ENCODE assay signal across 16 mouse cellular contexts in genomic region chr4:123298980-123299670, GRCm38 (mm10). TPM values are rescaled to one million over a fixed set of nuclear protein-coding genes. Genes with fewer than 3 reads are reported as not detected.
DNase-seq lines count a peak whose midpoint lies in the region; ATAC-seq and TF ChIP-seq lines count a peak whose summit lies in the region.
"Had no signal": no experiment of that assay in that cellular context is flagged by ENCODE, and none has a peak within 500 bp of the region (broad histone marks: within the 10 kb centered on the region; RNA-seq: fewer than 3 reads in every experiment).

No protein-coding gene starts in this region.

- peak; percentile 31; the same call in 1 of the 2 replicates for ATAC-seq in hindbrain, postnatal 0 days
- ATAC-seq in hindbrain, embryonic 14.5 days (ENCODE audit: low FRiP score): no peak
- ATAC-seq in heart, postnatal 0 days (ENCODE audit: insufficient read depth, low read depth): no peak; the same call in 1 of the 2 replicates
- ATAC-seq: activated CD4-positive, CD25-positive, alpha-beta regulatory T cell, adult 4 months; forebrain, postnatal 0 days had no signal

- no peak overlapping the region for H3K4me3 ChIP-seq in hindbrain, postnatal 0 days (ENCODE audit: low read length)
- no peak overlapping the region for H3K4me3 ChIP-seq in hindbrain, embryonic 14.5 days (replicated peaks; ENCODE audit: low read length)
- no peak overlapping the region for H3K4me3 ChIP-seq in heart, postnatal 0 days (ENCODE audit: low read depth, low read length)
- H3K4me3 ChIP-seq: liver, embryonic 15.5 days; neural tube, embryonic 12.5 days had no signal

- H3K4me2 ChIP-seq in hindbrain, postnatal 0 days (ENCODE audit: low read depth, low read length): no peak overlapping the region
- no peak overlapping the region for H3K4me2 ChIP-seq in hindbrain, embryonic 14.5 days (replicated peaks)
- H3K4me2 ChIP-seq in heart, postnatal 0 days (ENCODE audit: low read depth, low read length): no peak overlapping the region
- H3K4me2 ChIP-seq: liver, embryonic 15.5 days; neural tube, embryonic 12.5 days had no signal

- H3K4me1 ChIP-seq in hindbrain, postnatal 0 days (ENCODE audit: insufficient read depth, low read length): no peaks in the 10 kb centered on the region
- H3K4me1 ChIP-seq in hindbrain, embryonic 14.5 days (replicated peaks; ENCODE audit: control insufficient read depth, insufficient read depth, low read length): no peaks in the 10 kb centered on the region
- no peaks in the 10 kb centered on the region for H3K4me1 ChIP-seq in heart, postnatal 0 days (ENCODE audit: control insufficient read depth, insufficient read depth)
- H3K4me1 ChIP-seq: neural tube, embryonic 12.5 days had no signal

- H3K27me3 ChIP-seq in hindbrain, postnatal 0 days (ENCODE audit: insufficient read depth, low read length): no peaks in the 10 kb centered on the region
- H3K27me3 ChIP-seq in hindbrain, embryonic 14.5 days (ENCODE audit: control insufficient read depth, insufficient read depth, low read length): no peaks in the 10 kb centered on the region
- H3K27me3 ChIP-seq in heart, postnatal 0 days (ENCODE audit: control insufficient read depth, insufficient read depth, low read length): no peaks in the 10 kb centered on the region
- H3K27me3 ChIP-seq: liver, embryonic 15.5 days; neural tube, embryonic 12.5 days had no signal

- H3K9ac ChIP-seq in hindbrain, postnatal 0 days (replicated peaks; ENCODE audit: low read length): no peak overlapping the region
- no peak overlapping the region for H3K9ac ChIP-seq in hindbrain, embryonic 14.5 days
- H3K9ac ChIP-seq in heart, postnatal 0 days (replicated peaks; ENCODE audit: low read depth, low read length): no peak overlapping the region
- H3K9ac ChIP-seq: forebrain, postnatal 0 days; liver, embryonic 15.5 days; neural tube, embryonic 12.5 days had no signal

- TF ChIP-seq EP300 in heart, postnatal 0 days (IDR thresholded peaks at IDR 0.05; ENCODE audit: low read depth): no peak

- H3K36me3 ChIP-seq in hindbrain, postnatal 0 days (ENCODE audit: insufficient read depth, low read length): peaks cover 54% of the 10 kb centered on the region
- peaks cover 84% of the 10 kb centered on the region for H3K36me3 ChIP-seq in hindbrain, embryonic 14.5 days (replicated peaks; ENCODE audit: control insufficient read depth, insufficient read depth)
- peaks cover 83% of the 10 kb centered on the region for H3K36me3 ChIP-seq in heart, postnatal 0 days (replicated peaks; ENCODE audit: control insufficient read depth, insufficient read depth, low read length)

- TF ChIP-seq CTCF in hindbrain, postnatal 0 days (IDR thresholded peaks at IDR 0.05; ENCODE audit: low read depth): no peak
- TF ChIP-seq CTCF in heart, postnatal 0 days (IDR thresholded peaks at IDR 0.05; ENCODE audit: low read depth): no peak

- peak; percentile 61 for DNase-seq in hindbrain, postnatal 0 days (ENCODE audit: low spot score)
- no peak for DNase-seq in hindbrain, embryonic 14.5 days (ENCODE audit: low spot score)
- peak; percentile 81 for DNase-seq in Muller cell, postnatal 12 days (ENCODE audit: inconsistent ontology term)
- peak; percentile 53 for DNase-seq in brain, adult 2 months (ENCODE audit: low read depth, low spot score)
- peak; percentile 35 for DNase-seq in heart, postnatal 0 days (ENCODE audit: low spot score)
- DNase-seq in ovary, postnatal 10 days (ENCODE audit: low spot score): no peak
- no peak for DNase-seq in frontal cortex, postnatal 36 days (ENCODE audit: low spot score in 2 of 2)
- DNase-seq: forebrain, postnatal 0 days; thymus, adult 2 months had no signal

- WGBS in hindbrain, postnatal 0 days: 76% methylated on average over 11 of the region's 11 CpGs
- WGBS in hindbrain, embryonic 14.5 days: 89% methylated on average over 11 of the region's 11 CpGs
- 71% methylated on average over 11 of the region's 11 CpGs for WGBS in heart, postnatal 0 days

- no peak overlapping the region for H3K27ac ChIP-seq in hindbrain, postnatal 0 days
- H3K27ac ChIP-seq in hindbrain, embryonic 14.5 days: no peak overlapping the region
- H3K27ac ChIP-seq in heart, postnatal 0 days (ENCODE audit: low read depth): no peak overlapping the region
- H3K27ac ChIP-seq: liver, embryonic 15.5 days; neural tube, embryonic 12.5 days had no signal

- H3K9me3 ChIP-seq in hindbrain, postnatal 0 days (ENCODE audit: low read length): no peaks in the 10 kb centered on the region
- no peaks in the 10 kb centered on the region for H3K9me3 ChIP-seq in hindbrain, embryonic 14.5 days (ENCODE audit: control insufficient read depth, low read length)
- H3K9me3 ChIP-seq in heart, postnatal 0 days (replicated peaks; ENCODE audit: control insufficient read depth, low read length): no peaks in the 10 kb centered on the region; the same call in 1 of the 2 replicates
- H3K9me3 ChIP-seq: liver, embryonic 15.5 days; neural tube, embryonic 12.5 days had no signal

RNA-seq across cellular contexts. Expression of gene Oxct2a, which starts 24.3 kb away (rescaled TPM):
- 0.25 and 0.47 TPM in 2 replicates for total RNA-seq in hindbrain, postnatal 0 days (2014; rRNA removed)
- polyA plus RNA-seq in hindbrain, postnatal 0 days (2015; fragmentation: Nextera tagmentation; extraction: Ambion mirVana): 0.20 TPM in 2 replicates
- polyA plus RNA-seq in hindbrain, embryonic 14.5 days (2014; fragmentation: Nextera tagmentation; extraction: Ambion mirVana): 0.15 TPM in 1 of 2 replicates, not detected in the other
- total RNA-seq in heart, postnatal 0 days (2014; rRNA removed; ENCODE audit: low replicate concordance): not detected in 2 replicates
- polyA plus RNA-seq in heart, postnatal 0 days (2015; fragmentation: Nextera tagmentation; extraction: Ambion mirVana): not detected in 2 replicates
- total RNA-seq: layer of hippocampus, postnatal 25 days; megakaryocyte-erythroid progenitor cell, adult 5-6 weeks had no signal
- polyA plus RNA-seq: activated CD4-positive, CD25-positive, alpha-beta regulatory T cell, adult 4 months; embryonic facial prominence, embryonic 11.5 days; hindbrain, embryonic 11.5 days; liver, embryonic 15.5 days; neural tube, embryonic 12.5 days had no signal

RNA-seq across cellular contexts. Expression of gene Pabpc4, which starts 37.0 kb away (rescaled TPM):
- total RNA-seq in hindbrain, postnatal 0 days (2014; rRNA removed): 100 and 137 TPM in 2 replicates
- 19.9 and 22.7 TPM in 2 replicates for polyA plus RNA-seq in hindbrain, postnatal 0 days (2015; fragmentation: Nextera tagmentation; extraction: Ambion mirVana)
- 32.9 and 33.6 TPM in 2 replicates for polyA plus RNA-seq in hindbrain, embryonic 14.5 days (2014; fragmentation: Nextera tagmentation; extraction: Ambion mirVana)
- total RNA-seq in heart, postnatal 0 days (2014; rRNA removed; ENCODE audit: low replicate concordance): 350 and 355 TPM in 2 replicates
- polyA plus RNA-seq in heart, postnatal 0 days (2015; fragmentation: Nextera tagmentation; extraction: Ambion mirVana): 54.6 and 55.3 TPM in 2 replicates

RNA-seq across cellular contexts. Expression of gene Bmp8a, which starts 43.9 kb away (rescaled TPM):
- total RNA-seq in hindbrain, postnatal 0 days (2014; rRNA removed): 0.10 and 0.18 TPM in 2 replicates
- 0.32 and 0.44 TPM in 2 replicates for polyA plus RNA-seq in hindbrain, postnatal 0 days (2015; fragmentation: Nextera tagmentation; extraction: Ambion mirVana)
- 0.25 and 0.34 TPM in 2 replicates for polyA plus RNA-seq in hindbrain, embryonic 14.5 days (2014; fragmentation: Nextera tagmentation; extraction: Ambion mirVana)
- not detected in 2 replicates for total RNA-seq in heart, postnatal 0 days (2014; rRNA removed; ENCODE audit: low replicate concordance)
- not detected in 2 replicates for polyA plus RNA-seq in heart, postnatal 0 days (2015; fragmentation: Nextera tagmentation; extraction: Ambion mirVana)
- total RNA-seq: megakaryocyte-erythroid progenitor cell, adult 5-6 weeks had no signal
- polyA plus RNA-seq: activated CD4-positive, CD25-positive, alpha-beta regulatory T cell, adult 4 months had no signal

Comparison
In these comparisons a context has a peak if more than half of its experiments do, and no peak if none do; other contexts are left out.
1. DNase-seq: peak in hindbrain, postnatal 0 days (single experiment), Muller cell, postnatal 12 days (single experiment), brain, adult 2 months (single experiment) and heart, postnatal 0 days (single experiment); none in hindbrain, embryonic 14.5 days (single experiment), ovary, postnatal 10 days (single experiment) and frontal cortex, postnatal 36 days (0 of 2).